8 mouse cellular contexts compared by ENCODE assay signal in the genomic region with DNA sequence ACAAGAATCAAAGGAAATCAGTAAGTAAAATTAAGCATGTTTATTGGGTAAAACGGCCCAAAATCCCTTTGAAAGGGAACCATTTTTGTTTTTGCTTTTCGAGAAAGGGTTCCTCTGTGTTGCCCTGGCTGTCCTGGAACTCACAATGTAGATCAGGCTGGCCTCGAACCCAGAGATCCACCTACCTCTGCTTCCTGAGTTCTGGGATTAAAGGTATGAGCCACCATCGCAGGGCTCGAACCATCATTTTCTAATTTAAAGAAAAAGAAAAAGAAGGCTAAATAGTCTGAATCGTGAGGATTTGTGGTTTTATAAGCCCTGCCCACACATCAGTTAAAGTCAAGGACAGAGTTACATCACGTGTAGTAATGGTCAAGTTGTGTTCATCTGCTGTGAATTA. TPM values are rescaled to one million over a fixed set of nuclear protein-coding genes. Genes with fewer than 3 reads are reported as not detected.
DNase-seq lines count a peak whose midpoint lies in the region; ATAC-seq and TF ChIP-seq lines count a peak whose summit lies in the region.

No protein-coding gene starts in this region.

- WGBS in kidney, embryonic 15.5 days, result 53% methylated on average over 7 of the region's 7 CpGs
- WGBS in hindbrain, embryonic 15.5 days, result 55% methylated on average over 7 of the region's 7 CpGs
- 55% methylated on average over 7 of the region's 7 CpGs for WGBS in midbrain, postnatal 0 days

- peak overlapping the region; percentile 99 for H3K27ac ChIP-seq in kidney, embryonic 15.5 days
- H3K27ac ChIP-seq in hindbrain, embryonic 15.5 days (replicated peaks), result peak overlapping the region; percentile 93; the same call in 1 of the 2 replicates
- H3K27ac ChIP-seq in midbrain, postnatal 0 days (ENCODE audit: low read depth, low read length), result no peak overlapping the region; the same call in 1 of the 2 replicates

- H3K27me3 ChIP-seq in kidney, embryonic 15.5 days, result no peaks in the 10 kb centered on the region
- no peaks in the 10 kb centered on the region for H3K27me3 ChIP-seq in hindbrain, embryonic 15.5 days
- no peaks in the 10 kb centered on the region for H3K27me3 ChIP-seq in midbrain, postnatal 0 days (ENCODE audit: insufficient read depth, low read length)

- no peak for DNase-seq in kidney, postnatal 36 days
- DNase-seq in adipocyte (ENCODE audit: low spot score), result peak; percentile 23
- no peak for DNase-seq in midbrain, postnatal 0 days (ENCODE audit: low spot score)
- no peak for DNase-seq in frontal cortex, postnatal 36 days (ENCODE audit: low spot score in 2 of 2)
- DNase-seq in thymus, postnatal 4 days, result no peak
- no peak for DNase-seq in layer of hippocampus, adult 8-10 months (ENCODE audit: low spot score in 2 of 2)

- H3K9ac ChIP-seq in kidney, embryonic 15.5 days, result peak overlapping the region; percentile 91
- H3K9ac ChIP-seq in hindbrain, embryonic 15.5 days, result peak overlapping the region; percentile 74
- H3K9ac ChIP-seq in midbrain, postnatal 0 days (replicated peaks; ENCODE audit: low read length, poor library complexity, severe bottlenecking), result peak overlapping the region; percentile 78

- peak overlapping the region; percentile 84 for H3K4me3 ChIP-seq in kidney, embryonic 15.5 days (replicated peaks)
- H3K4me3 ChIP-seq in hindbrain, embryonic 15.5 days, result peak overlapping the region; percentile 69
- peak overlapping the region; percentile 90 for H3K4me3 ChIP-seq in midbrain, postnatal 0 days (ENCODE audit: low read depth, low read length)

- peak overlapping the region; percentile 70 for H3K4me2 ChIP-seq in kidney, embryonic 15.5 days
- peak overlapping the region; percentile 63 for H3K4me2 ChIP-seq in hindbrain, embryonic 15.5 days
- H3K4me2 ChIP-seq in midbrain, postnatal 0 days (ENCODE audit: low read depth, low read length, poor library complexity, severe bottlenecking), result peak overlapping the region; percentile 57

- TF ChIP-seq CTCF in midbrain, postnatal 0 days (IDR thresholded peaks at IDR 0.05), result no peak

- peaks cover 6% of the 10 kb centered on the region; the same call in 1 of the 2 replicates for H3K9me3 ChIP-seq in kidney, embryonic 15.5 days (replicated peaks)
- H3K9me3 ChIP-seq in hindbrain, embryonic 15.5 days, result no peaks in the 10 kb centered on the region
- no peaks in the 10 kb centered on the region for H3K9me3 ChIP-seq in midbrain, postnatal 0 days (ENCODE audit: low read length)

- peaks cover 18% of the 10 kb centered on the region for H3K4me1 ChIP-seq in kidney, embryonic 15.5 days
- H3K4me1 ChIP-seq in hindbrain, embryonic 15.5 days (replicated peaks), result peaks cover 45% of the 10 kb centered on the region
- H3K4me1 ChIP-seq in midbrain, postnatal 0 days (ENCODE audit: insufficient read depth, low read length), result 0 out of 2 replicates have a peak, but pooled peaks cover 3% of the 10 kb centered on the region

- peaks cover 34% of the 10 kb centered on the region for H3K36me3 ChIP-seq in kidney, embryonic 15.5 days
- H3K36me3 ChIP-seq in hindbrain, embryonic 15.5 days, result peaks cover 7% of the 10 kb centered on the region
- H3K36me3 ChIP-seq in midbrain, postnatal 0 days (ENCODE audit: insufficient read depth, low read length), result peaks cover 4% of the 10 kb centered on the region; the same call in 1 of the 2 replicates

- no peak for ATAC-seq in kidney, embryonic 15.5 days (replicated peaks; ENCODE audit: low FRiP score)
- no peak for ATAC-seq in hindbrain, embryonic 15.5 days (ENCODE audit: low FRiP score, low read depth)
- ATAC-seq in midbrain, postnatal 0 days (ENCODE audit: low FRiP score), result no peak

RNA-seq across cellular contexts. Expression of a gene that starts 1.1 kb away (rescaled TPM):
- polyA plus RNA-seq in kidney, embryonic 15.5 days (2015; fragmentation: Nextera tagmentation; extraction: Ambion mirVana), result 31.2 and 31.5 TPM in 2 replicates
- 26.9 TPM in 2 replicates for polyA plus RNA-seq in hindbrain, embryonic 15.5 days (2015; fragmentation: Nextera tagmentation; extraction: Ambion mirVana)
- total RNA-seq in midbrain, postnatal 0 days (2014; rRNA removed), result 34.8 and 42.1 TPM in 2 replicates
- 22.3 and 27.1 TPM in 2 replicates for polyA plus RNA-seq in midbrain, postnatal 0 days (2015; fragmentation: Nextera tagmentation; extraction: Ambion mirVana)
- total RNA-seq in layer of hippocampus, adult 8-10 months (2022), result 10 to 100 TPM; 23.0 to 28.1 (median 27.3) TPM

RNA-seq across cellular contexts. Expression of a gene that starts 7.1 kb away (rescaled TPM):
- polyA plus RNA-seq in kidney, embryonic 15.5 days (2015; fragmentation: Nextera tagmentation; extraction: Ambion mirVana), result not detected in 2 replicates
- polyA plus RNA-seq in hindbrain, embryonic 15.5 days (2015; fragmentation: Nextera tagmentation; extraction: Ambion mirVana), result not detected in 2 replicates
- total RNA-seq in midbrain, postnatal 0 days (2014; rRNA removed), result 0.38 TPM in 1 of 2 replicates, not detected in the other
- polyA plus RNA-seq in midbrain, postnatal 0 days (2015; fragmentation: Nextera tagmentation; extraction: Ambion mirVana), result 0.11 TPM in 1 of 2 replicates, not detected in the other
- under 1 TPM in 2 of 4 experiments, not detected in 2; 0.32 to 0.37 TPM for total RNA-seq in layer of hippocampus, adult 8-10 months (2022)

RNA-seq across cellular contexts. Expression of a gene that starts 31.4 kb away (rescaled TPM):
- polyA plus RNA-seq in kidney, embryonic 15.5 days (2015; fragmentation: Nextera tagmentation; extraction: Ambion mirVana), result 19.3 and 19.5 TPM in 2 replicates
- polyA plus RNA-seq in hindbrain, embryonic 15.5 days (2015; fragmentation: Nextera tagmentation; extraction: Ambion mirVana), result 13.9 and 15.1 TPM in 2 replicates
- 11.6 and 12.4 TPM in 2 replicates for total RNA-seq in midbrain, postnatal 0 days (2014; rRNA removed)
- 10.7 and 11.1 TPM in 2 replicates for polyA plus RNA-seq in midbrain, postnatal 0 days (2015; fragmentation: Nextera tagmentation; extraction: Ambion mirVana)
- 10 to 100 TPM; 12.2 to 14.1 (median 12.8) TPM for total RNA-seq in layer of hippocampus, adult 8-10 months (2022)

RNA-seq across cellular contexts. Expression of a gene that starts 31.4 kb away (rescaled TPM):
- polyA plus RNA-seq in kidney, embryonic 15.5 days (2015; fragmentation: Nextera tagmentation; extraction: Ambion mirVana), result 10.4 and 11.2 TPM in 2 replicates
- polyA plus RNA-seq in hindbrain, embryonic 15.5 days (2015; fragmentation: Nextera tagmentation; extraction: Ambion mirVana), result 20.5 and 21.8 TPM in 2 replicates
- 29.9 and 39.6 TPM in 2 replicates for total RNA-seq in midbrain, postnatal 0 days (2014; rRNA removed)
- polyA plus RNA-seq in midbrain, postnatal 0 days (2015; fragmentation: Nextera tagmentation; extraction: Ambion mirVana), result 15.0 and 16.6 TPM in 2 replicates
- 10 to 100 TPM; 35.9 to 46.6 (median 40.6) TPM for total RNA-seq in layer of hippocampus, adult 8-10 months (2022)

RNA-seq across cellular contexts. Expression of a gene that starts 53.7 kb away (rescaled TPM):
- 25.4 and 27.3 TPM in 2 replicates for polyA plus RNA-seq in kidney, embryonic 15.5 days (2015; fragmentation: Nextera tagmentation; extraction: Ambion mirVana)
- 19.1 and 23.0 TPM in 2 replicates for polyA plus RNA-seq in hindbrain, embryonic 15.5 days (2015; fragmentation: Nextera tagmentation; extraction: Ambion mirVana)
- 37.0 and 50.4 TPM in 2 replicates for total RNA-seq in midbrain, postnatal 0 days (2014; rRNA removed)
- polyA plus RNA-seq in midbrain, postnatal 0 days (2015; fragmentation: Nextera tagmentation; extraction: Ambion mirVana), result 8.7 and 10.7 TPM in 2 replicates
- 10 to 100 TPM; 50.0 to 60.5 (median 55.1) TPM for total RNA-seq in layer of hippocampus, adult 8-10 months (2022)
